Mouse (Mus musculus) kidney, embryonic 15.5 days (tissue): ENCODE data around the gene March1. TPM values are rescaled to one million over a fixed set of nuclear protein-coding genes. Genes with fewer than 3 reads are reported as not detected.

Experiments
- ATAC-seq: fragments of 200-750 bp; cut with Nextera tagmentation; replicated peaks from 2 replicates; pipeline ENCODE4 v1.8.0; 2017; ENCODE audit warnings: moderate TSS enrichment; ENCODE audit not compliant: low FRiP score
- H3K27ac ChIP-seq: fragments of 300-500 bp; sonication (generic); 2 replicates; pipeline ENCODE4 v1.5.1; 2015; ENCODE audit warnings: mild to moderate bottlenecking, inconsistent platforms
- H3K27me3 ChIP-seq: fragments of 300-500 bp; sonication (generic); 2 replicates; pipeline ENCODE4 v1.6.1; 2015; ENCODE audit warnings: inconsistent platforms
- H3K36me3 ChIP-seq: fragments of 300-500 bp; sonication (generic); 2 replicates; pipeline ENCODE4 v1.6.1; 2015; ENCODE audit warnings: inconsistent platforms
- H3K4me1 ChIP-seq: fragments of 300-500 bp; sonication (generic); 2 replicates; pipeline ENCODE4 v1.6.1; 2015; ENCODE audit warnings: inconsistent platforms
- H3K4me2 ChIP-seq: fragments of 300-500 bp; sonication (generic); 2 replicates; pipeline ENCODE4 v1.6.1; 2015; ENCODE audit warnings: moderate library complexity, mild to moderate bottlenecking, inconsistent platforms
- H3K4me3 ChIP-seq: fragments of 300-500 bp; sonication (generic); replicated peaks from 2 replicates; pipeline ENCODE4 v1.5.1; 2015; ENCODE audit warnings: mild to moderate bottlenecking, inconsistent platforms
- H3K9ac ChIP-seq: fragments of 300-500 bp; sonication (generic); 2 replicates; pipeline ENCODE4 v1.6.1; 2015; ENCODE audit warnings: mild to moderate bottlenecking, inconsistent platforms
- H3K9me3 ChIP-seq: fragments of 300-500 bp; sonication (generic); replicated peaks from 2 replicates; pipeline ENCODE4 v1.6.1; 2016; ENCODE audit warnings: inconsistent platforms
- WGBS: fragments of 180-500 bp; shearing (Covaris S2); methylation state at CpG from one replicate; pipeline ENCODE4 v1.1.7; 2015; ENCODE audit warnings: mixed read lengths; 5-methylcytosine and 5-hydroxymethylcytosine counted together
- polyA plus RNA-seq: library from polyadenylated mRNA; unstranded; fragments of >200 nt; fragmentation: Nextera tagmentation; extraction: Ambion mirVana; gene quantifications from 2 replicates; pipeline ENCODE4 v1.2.1, GENCODE M21; 2015

March1 gene
- polyA plus RNA-seq, 1 experiment from 2014 or later: 0.49 TPM

DNA sequence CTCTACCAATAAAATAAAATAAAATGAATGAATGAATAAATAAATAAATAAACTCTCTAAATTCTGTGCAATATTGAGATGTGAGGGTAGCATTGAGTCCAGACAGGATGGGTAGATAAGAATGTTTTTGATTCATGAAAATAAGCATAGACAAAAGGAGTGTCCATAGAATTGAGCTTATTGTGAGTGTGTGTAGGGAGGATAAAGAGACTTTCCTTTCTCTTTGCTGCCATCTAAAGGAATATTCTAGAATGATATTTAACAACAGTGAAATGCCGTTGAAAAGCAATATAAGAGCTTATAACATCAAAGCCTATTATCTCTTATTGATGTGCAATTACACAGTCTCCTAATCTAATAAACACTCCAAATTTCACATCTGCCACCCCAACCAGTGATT lies 823.4 kb downstream of the March1 start:
- no peak overlapping the region for H3K4me3 ChIP-seq
- no peak overlapping the region for H3K27ac ChIP-seq
- H3K27me3 ChIP-seq: no peaks in the 10 kb centered on the region
- H3K9ac ChIP-seq: no peak overlapping the region
- H3K4me2 ChIP-seq: no peak overlapping the region
- H3K4me1 ChIP-seq: no peaks in the 10 kb centered on the region
- no peak for ATAC-seq
- 22% methylated on average over 1 of the region's 1 CpGs for WGBS
- H3K9me3 ChIP-seq: no peaks in the 10 kb centered on the region
- no peaks in the 10 kb centered on the region for H3K36me3 ChIP-seq

- H3K9ac ChIP-seq: no peak overlapping the region
- H3K4me1 ChIP-seq: no peaks in the 10 kb centered on the region
- no peaks in the 10 kb centered on the region for H3K36me3 ChIP-seq
- no peaks in the 10 kb centered on the region for H3K9me3 ChIP-seq
- 10% methylated on average over 1 of the region's 1 CpGs for WGBS
- H3K4me3 ChIP-seq: no peak overlapping the region
- no peak for ATAC-seq
- no peak overlapping the region for H3K4me2 ChIP-seq
- H3K27me3 ChIP-seq: no peaks in the 10 kb centered on the region
- H3K27ac ChIP-seq: no peak overlapping the region
Measured at GRCm38 (mm10) chr8:66442778-66443177, 825.1 kb downstream of the March1 start.

DNA sequence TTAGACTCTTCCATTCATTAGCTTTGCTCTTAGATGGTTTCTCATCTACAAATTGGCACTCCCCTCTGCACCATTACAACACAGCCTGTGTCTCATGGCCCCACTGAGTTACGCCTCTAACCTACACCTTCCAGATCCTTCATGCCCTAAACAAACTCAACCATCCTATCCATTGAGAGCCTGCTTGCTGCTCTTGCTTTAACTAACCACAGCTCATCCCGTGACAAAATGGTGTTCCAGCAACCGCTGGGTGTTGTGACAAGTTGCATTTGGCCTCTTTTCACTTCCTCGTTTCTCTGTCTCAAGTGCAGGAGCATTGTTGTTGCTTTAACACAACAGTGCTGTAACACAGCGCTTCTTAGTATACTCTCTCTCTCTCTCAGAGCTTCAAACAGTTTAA lies 826.4 kb downstream of the March1 start:
- no peaks in the 10 kb centered on the region for H3K36me3 ChIP-seq
- no peak overlapping the region for H3K4me3 ChIP-seq
- WGBS: 76% methylated on average over 5 of the region's 5 CpGs
- H3K27ac ChIP-seq: no peak overlapping the region
- H3K9ac ChIP-seq: no peak overlapping the region
- H3K4me2 ChIP-seq: no peak overlapping the region
- H3K27me3 ChIP-seq: no peaks in the 10 kb centered on the region
- H3K4me1 ChIP-seq: no peaks in the 10 kb centered on the region
- no peak for ATAC-seq
- H3K9me3 ChIP-seq: no peaks in the 10 kb centered on the region

GRCm38 (mm10) chr8:66445351-66445750 lies 827.7 kb downstream of the March1 start:
- no peak overlapping the region for H3K4me2 ChIP-seq
- H3K9ac ChIP-seq: no peak overlapping the region
- H3K27me3 ChIP-seq: no peaks in the 10 kb centered on the region
- no peaks in the 10 kb centered on the region for H3K36me3 ChIP-seq
- no peaks in the 10 kb centered on the region for H3K9me3 ChIP-seq
- ATAC-seq: no peak
- H3K4me1 ChIP-seq: no peaks in the 10 kb centered on the region
- no peak overlapping the region for H3K27ac ChIP-seq
- no peak overlapping the region for H3K4me3 ChIP-seq
- WGBS: 74% methylated on average over 3 of the region's 3 CpGs

DNA sequence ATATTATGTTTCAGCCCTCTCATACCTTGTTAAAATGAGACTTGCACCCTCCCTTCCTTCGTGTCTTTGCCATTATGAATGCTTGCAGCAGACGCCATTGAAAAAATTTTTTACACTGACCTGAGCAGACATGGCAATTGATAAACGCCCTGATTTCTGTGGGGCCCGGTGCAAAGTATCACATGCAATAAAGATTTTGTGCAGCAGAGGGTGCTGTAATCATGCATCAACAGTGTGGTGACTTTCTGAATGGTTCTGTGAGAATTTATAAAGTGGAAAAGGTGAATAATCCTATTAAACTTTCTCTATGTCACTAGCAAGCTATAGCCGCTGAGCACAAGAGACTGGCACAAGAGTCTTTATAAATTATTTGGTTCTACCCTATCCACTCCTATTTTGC lies 833.0 kb downstream of the March1 start:
- H3K4me3 ChIP-seq: no peak overlapping the region
- no peaks in the 10 kb centered on the region for H3K9me3 ChIP-seq
- H3K36me3 ChIP-seq: no peaks in the 10 kb centered on the region
- H3K9ac ChIP-seq: no peak overlapping the region
- H3K27ac ChIP-seq: no peak overlapping the region
- WGBS: 31% methylated on average over 5 of the region's 5 CpGs
- no peaks in the 10 kb centered on the region for H3K27me3 ChIP-seq
- no peak overlapping the region for H3K4me2 ChIP-seq
- no peak for ATAC-seq
- no peaks in the 10 kb centered on the region for H3K4me1 ChIP-seq

GRCm38 (mm10) chr8:66457057-66457456 lies 839.4 kb downstream of the March1 start:
- Histone ChIP-seq H3K4me2 (no peak overlapping the region), H3K9ac (no peak overlapping the region), H3K27ac (no peak overlapping the region), H3K4me1 (no peaks in the 10 kb centered on the region), H3K36me3 (no peaks in the 10 kb centered on the region), H3K27me3 (no peaks in the 10 kb centered on the region), H3K4me3 (no peak overlapping the region), H3K9me3 (no peaks in the 10 kb centered on the region)
- no peak for ATAC-seq

- Histone ChIP-seq H3K4me1 (no peaks in the 10 kb centered on the region), H3K27ac (no peak overlapping the region), H3K9ac (no peak overlapping the region), H3K9me3 (no peaks in the 10 kb centered on the region), H3K4me3 (no peak overlapping the region), H3K27me3 (no peaks in the 10 kb centered on the region), H3K4me2 (no peak overlapping the region), H3K36me3 (0 out of 2 replicates have a peak, but pooled peaks cover under 1% of the 10 kb centered on the region)
- no peak for ATAC-seq
- 88% methylated on average over 3 of the region's 3 CpGs for WGBS
Measured at GRCm38 (mm10) chr8:66469821-66470220, 852.1 kb downstream of the March1 start.

- Histone ChIP-seq H3K27ac (no peak overlapping the region), H3K9ac (no peak overlapping the region), H3K9me3 (no peaks in the 10 kb centered on the region), H3K4me2 (no peak overlapping the region), H3K4me1 (no peaks in the 10 kb centered on the region), H3K4me3 (no peak overlapping the region), H3K36me3 (peaks cover 63% of the 10 kb centered on the region), H3K27me3 (no peaks in the 10 kb centered on the region)
- no peak for ATAC-seq
- 94% methylated on average over 3 of the region's 3 CpGs for WGBS
Measured at GRCm38 (mm10) chr8:66476880-66477279, 859.2 kb downstream of the March1 start.

- Histone ChIP-seq H3K4me3 (peak within 1 kb of the TSS; percentile 79), H3K27ac (peak within 1 kb of the TSS; percentile 71; the same call in 1 of the 2 replicates), H3K27me3 (no peaks in the 10 kb centered on the region), H3K9me3 (no peaks in the 10 kb centered on the region), H3K4me2 (peak within 1 kb of the TSS; percentile 75), H3K4me1 (peaks cover 8% of the 10 kb centered on the region), H3K36me3 (peaks cover 27% of the 10 kb centered on the region), H3K9ac (peak within 1 kb of the TSS; percentile 62)
- under 1% methylated on average over 45 of the region's 45 CpGs for WGBS
- peak; percentile 96 for ATAC-seq
Measured at GRCm38 (mm10) chr8:66486084-66486763, 868.5 kb downstream of the March1 start, which contains the start of gene Tma16. Tma16 (minus strand) TSS chr8:66486530.

- Histone ChIP-seq H3K27me3 (no peaks in the 10 kb centered on the region), H3K4me3 (no peak overlapping the region), H3K27ac (no peak overlapping the region), H3K36me3 (0 out of 2 replicates have a peak, but pooled peaks cover 5% of the 10 kb centered on the region), H3K9ac (no peak overlapping the region), H3K4me1 (peaks cover 8% of the 10 kb centered on the region), H3K4me2 (no peak overlapping the region), H3K9me3 (no peaks in the 10 kb centered on the region)
- no peak for ATAC-seq
- WGBS: 61% methylated on average over 3 of the region's 3 CpGs
Measured at GRCm38 (mm10) chr8:66488556-66488955, 870.9 kb downstream of the March1 start.

DNA sequence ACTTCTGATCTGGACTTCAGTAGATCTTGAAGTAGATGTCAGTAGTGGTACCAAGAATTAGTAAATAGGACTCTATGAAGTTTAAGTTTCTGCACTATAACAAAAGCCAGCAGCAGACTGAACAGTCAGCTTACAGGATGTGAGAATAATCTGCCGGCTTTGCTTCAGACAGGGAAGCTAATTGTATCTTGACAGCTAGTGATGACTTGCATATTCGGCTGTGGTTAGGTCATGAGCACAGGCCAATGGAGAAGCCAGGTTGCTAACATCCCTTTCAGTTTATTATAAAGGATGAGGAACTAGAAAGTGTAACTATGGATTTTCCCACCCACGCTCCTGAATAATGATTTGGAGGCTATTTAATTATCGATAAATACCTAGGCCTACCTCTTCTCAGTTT lies 872.9 kb downstream of the March1 start:
- Histone ChIP-seq H3K9me3 (no peaks in the 10 kb centered on the region), H3K36me3 (no peaks in the 10 kb centered on the region), H3K9ac (no peak overlapping the region), H3K4me2 (no peak overlapping the region), H3K27me3 (no peaks in the 10 kb centered on the region), H3K27ac (no peak overlapping the region), H3K4me3 (no peak overlapping the region), H3K4me1 (peaks cover 1% of the 10 kb centered on the region; the same call in 1 of the 2 replicates)
- ATAC-seq: no peak
- WGBS: 83% methylated on average over 4 of the region's 4 CpGs

GRCm38 (mm10) chr8:66494496-66494895 lies 876.8 kb downstream of the March1 start:
- Histone ChIP-seq H3K27ac (no peak overlapping the region), H3K27me3 (0 out of 2 replicates have a peak, but pooled peaks cover 6% of the 10 kb centered on the region), H3K4me3 (no peak overlapping the region), H3K36me3 (no peaks in the 10 kb centered on the region), H3K9me3 (no peaks in the 10 kb centered on the region), H3K4me2 (no peak overlapping the region), H3K9ac (no peak overlapping the region), H3K4me1 (no peaks in the 10 kb centered on the region)
- no peak for ATAC-seq
- 69% methylated on average over 2 of the region's 2 CpGs for WGBS

- 7% methylated on average over 8 of the region's 8 CpGs for WGBS
- Histone ChIP-seq H3K27me3 (0 out of 2 replicates have a peak, but pooled peaks cover 6% of the 10 kb centered on the region), H3K4me1 (no peaks in the 10 kb centered on the region), H3K4me3 (no peak overlapping the region), H3K27ac (no peak overlapping the region), H3K36me3 (no peaks in the 10 kb centered on the region), H3K4me2 (no peak overlapping the region), H3K9me3 (no peaks in the 10 kb centered on the region), H3K9ac (no peak overlapping the region)
- ATAC-seq: peak; percentile 83
Measured at GRCm38 (mm10) chr8:66495726-66496125, 878.0 kb downstream of the March1 start.
